Mouse (Mus musculus) stomach, embryonic 16.5 days (tissue): Measurements from ENCODE around the gene Vps26a. TPM values are rescaled to one million over a fixed set of nuclear protein-coding genes. Genes with fewer than 3 reads are reported as not detected.
"Not testable (repeated sequence)": the region's sequence is repeated elsewhere in the genome, so short reads cannot be mapped to it uniquely, and the experiment has no call there.

Experiments
- ATAC-seq: fragments of 200-750 bp; cut with Nextera tagmentation; 2 replicates; pipeline ENCODE4 v1.8.0; 2017; ENCODE audit warnings: moderate number of reproducible peaks, moderate TSS enrichment; ENCODE audit not compliant: insufficient read depth, low FRiP score
- H3K27ac ChIP-seq: fragments of 300-500 bp; sonication (generic); 2 replicates; pipeline ENCODE4 v1.5.1; 2014; ENCODE audit warnings: low read length
- H3K27me3 ChIP-seq: fragments of 300-500 bp; sonication (generic); 2 replicates; pipeline ENCODE4 v1.6.1; 2014; ENCODE audit warnings: low read length, control low read depth, mixed read lengths; ENCODE audit not compliant: control insufficient read depth, insufficient read depth
- H3K36me3 ChIP-seq: fragments of 300-500 bp; sonication (generic); 2 replicates; pipeline ENCODE4 v1.6.1; 2014; ENCODE audit warnings: low read length; ENCODE audit not compliant: control insufficient read depth, insufficient read depth
- H3K4me1 ChIP-seq: fragments of 300-500 bp; sonication (generic); 2 replicates; pipeline ENCODE4 v1.6.1; 2014; ENCODE audit warnings: low read length, control low read depth, mixed read lengths; ENCODE audit not compliant: control insufficient read depth, insufficient read depth
- H3K4me2 ChIP-seq: fragments of 300-500 bp; sonication (generic); 2 replicates; pipeline ENCODE4 v1.6.1; 2014; ENCODE audit warnings: low read depth, low read length, mixed read lengths
- H3K4me3 ChIP-seq: fragments of 300-500 bp; sonication (generic); replicated peaks from 2 replicates; pipeline ENCODE4 v1.5.1; 2014; ENCODE audit warnings: mild to moderate bottlenecking, low read length
- H3K9ac ChIP-seq: fragments of 300-500 bp; sonication (generic); 2 replicates; pipeline ENCODE4 v1.6.1; 2014; ENCODE audit warnings: low read length
- H3K9me3 ChIP-seq: fragments of 300-500 bp; sonication (generic); replicated peaks from 2 replicates; pipeline ENCODE4 v1.6.1; 2016; ENCODE audit warnings: low read length, control low read depth; ENCODE audit not compliant: control insufficient read depth
- WGBS: fragments of 180-500 bp; shearing (Covaris S2); extraction: QIAGEN DNeasy Blood & Tissue Kit; methylation state at CpG from one replicate; pipeline ENCODE4 v1.1.7; 2014; 5-methylcytosine and 5-hydroxymethylcytosine counted together
- polyA plus RNA-seq: library from polyadenylated mRNA; unstranded; fragments of >200 nt; fragmentation: Nextera tagmentation; extraction: Ambion mirVana; gene quantifications from 2 replicates; pipeline ENCODE4 v1.2.1, GENCODE M21; 2015

Vps26a gene
- polyA plus RNA-seq, 1 experiment from 2014 or later, result 83.2 TPM

GRCm38 (mm10) chr10:62481108-62481852 lies 5.3 kb downstream of the Vps26a start:
- Histone ChIP-seq H3K9ac (no peak overlapping the region), H3K27ac (no peak overlapping the region), H3K27me3 (no peaks in the 10 kb centered on the region), H3K4me3 (no peak overlapping the region), H3K36me3 (no peaks in the 10 kb centered on the region), H3K4me1 (0 out of 2 replicates have a peak, but pooled peaks cover 2% of the 10 kb centered on the region), H3K4me2 (no peak overlapping the region), H3K9me3 (no peaks in the 10 kb centered on the region)
- no peak for ATAC-seq
- WGBS, result 72% methylated on average over 7 of the region's 7 CpGs

- no peak for ATAC-seq
- H3K27me3 ChIP-seq, result no peaks in the 10 kb centered on the region
- no peaks in the 10 kb centered on the region for H3K36me3 ChIP-seq
- no peak overlapping the region for H3K4me3 ChIP-seq
- 66% methylated on average over 2 of the region's 2 CpGs for WGBS
- H3K9ac ChIP-seq, result no peak overlapping the region
- H3K4me1 ChIP-seq, result no peaks in the 10 kb centered on the region
- H3K4me2 ChIP-seq, result no peak overlapping the region
- no peak overlapping the region for H3K27ac ChIP-seq
- H3K9me3 ChIP-seq, result no peaks in the 10 kb centered on the region
These were observed 9.6 kb downstream of the Vps26a start for GRCm38 (mm10) chr10:62476980-62477379.

GRCm38 (mm10) chr10:62474944-62475343 lies 11.7 kb downstream of the Vps26a start:
- no peak overlapping the region for H3K27ac ChIP-seq
- no peak for ATAC-seq
- H3K27me3 ChIP-seq, result no peaks in the 10 kb centered on the region
- no peak overlapping the region for H3K4me2 ChIP-seq
- 90% methylated on average over 10 of the region's 10 CpGs for WGBS
- H3K9ac ChIP-seq, result no peak overlapping the region
- no peaks in the 10 kb centered on the region for H3K9me3 ChIP-seq
- no peaks in the 10 kb centered on the region for H3K4me1 ChIP-seq
- H3K36me3 ChIP-seq, result no peaks in the 10 kb centered on the region
- H3K4me3 ChIP-seq, result no peak overlapping the region

GRCm38 (mm10) chr10:62471105-62471504 lies 15.5 kb downstream of the Vps26a start:
- Histone ChIP-seq H3K4me2 (no peak overlapping the region), H3K9ac (no peak overlapping the region), H3K27ac (no peak overlapping the region), H3K4me1 (no peaks in the 10 kb centered on the region), H3K9me3 (no peaks in the 10 kb centered on the region), H3K27me3 (no peaks in the 10 kb centered on the region), H3K4me3 (no peak overlapping the region), H3K36me3 (0 out of 2 replicates have a peak, but pooled peaks cover 2% of the 10 kb centered on the region)
- ATAC-seq, result no peak
- WGBS, result 73% methylated on average over 5 of the region's 5 CpGs

- H3K27me3 ChIP-seq, result no peaks in the 10 kb centered on the region
- WGBS, result 90% methylated on average over 4 of the region's 4 CpGs
These were observed 16.9 kb downstream of the Vps26a start for GRCm38 (mm10) chr10:62469736-62470135.

GRCm38 (mm10) chr10:62461321-62461720 lies 25.3 kb downstream of the Vps26a start:
- 0 out of 2 replicates have a peak, but pooled peaks cover 9% of the 10 kb centered on the region for H3K36me3 ChIP-seq
- H3K4me3 ChIP-seq, result no peak overlapping the region
- H3K27me3 ChIP-seq, result no peaks in the 10 kb centered on the region
- no peak overlapping the region for H3K27ac ChIP-seq
- H3K9ac ChIP-seq, result no peak overlapping the region
- H3K9me3 ChIP-seq, result no peaks in the 10 kb centered on the region
- no peaks in the 10 kb centered on the region for H3K4me1 ChIP-seq
- no peak overlapping the region for H3K4me2 ChIP-seq
- ATAC-seq, result no peak

More at GRCm38 (mm10) chr10:62469736-62470135, 16.9 kb downstream of the Vps26a start:
- no peak overlapping the region for H3K4me3 ChIP-seq
- ATAC-seq, result no peak
- no peaks in the 10 kb centered on the region for H3K9me3 ChIP-seq
- no peaks in the 10 kb centered on the region for H3K4me1 ChIP-seq
- no peak overlapping the region for H3K27ac ChIP-seq
- no peak overlapping the region for H3K4me2 ChIP-seq
- 0 out of 2 replicates have a peak, but pooled peaks cover 2% of the 10 kb centered on the region for H3K36me3 ChIP-seq
- no peak overlapping the region for H3K9ac ChIP-seq

GRCm38 (mm10) chr10:62452001-62452400 lies 34.6 kb downstream of the Vps26a start:
- H3K27ac ChIP-seq, H3K36me3 ChIP-seq, H3K9me3 ChIP-seq, ATAC-seq, H3K4me3 ChIP-seq, H3K27me3 ChIP-seq, H3K4me2 ChIP-seq, H3K9ac ChIP-seq, H3K4me1 ChIP-seq: not testable (repeated sequence)
- WGBS, result 59% methylated on average over 11 of the region's 11 CpGs

GRCm38 (mm10) chr10:62450280-62450640 lies 36.3 kb downstream of the Vps26a start:
- Histone ChIP-seq H3K27me3 (no peaks in the 10 kb centered on the region), H3K36me3 (no peaks in the 10 kb centered on the region; the same call in 1 of the 2 replicates), H3K4me2 (peak overlapping the region; percentile 60), H3K4me3 (peak overlapping the region; percentile 87), H3K9ac (peak overlapping the region; percentile 97), H3K4me1 (peaks cover 10% of the 10 kb centered on the region), H3K27ac (peak overlapping the region; percentile 84), H3K9me3 (no peaks in the 10 kb centered on the region)
- 37% methylated on average over 18 of the region's 18 CpGs for WGBS
- ATAC-seq, result no peak

GRCm38 (mm10) chr10:62449364-62450279 lies 37.0 kb downstream of the Vps26a start, which contains the start of the genes 4930507D05Rik and Supv3l1:
Gene 4930507D05Rik (plus strand): TSS chr10:62449489.
Gene Supv3l1 (minus strand): TSS chr10:62449738.
- peak; percentile 90 for ATAC-seq
- under 1% methylated on average over 73 of the region's 73 CpGs for whole genome bisulfite sequencing
- Histone ChIP-seq H3K4me1 (peaks cover 10% of the 10 kb centered on the region), H3K4me2 (peak within 1 kb of the TSS; percentile 77), H3K36me3 (no peaks in the 10 kb centered on the region; the same call in 1 of the 2 replicates), H3K4me3 (peak within 1 kb of the TSS; percentile 87), H3K27ac (peak within 1 kb of the TSS; percentile 84), H3K9ac (peak within 1 kb of the TSS; percentile 97), H3K9me3 (no peaks in the 10 kb centered on the region), H3K27me3 (no peaks in the 10 kb centered on the region)
